ENCODE assay signal across 8 mouse cellular contexts in genomic region chr11:107105227-107105626, GRCm38 (mm10). TPM values are rescaled to one million over a fixed set of nuclear protein-coding genes. Genes with fewer than 3 reads are reported as not detected.
DNase-seq lines count a peak whose midpoint lies in the region; ATAC-seq and TF ChIP-seq lines count a peak whose summit lies in the region.

No protein-coding gene starts in this region.

- no peak for TF ChIP-seq POLR2A in bone marrow, adult 2 months (IDR thresholded peaks at IDR 0.05; ENCODE audit: borderline replicate concordance, control insufficient read depth, low read depth, low read length)
- TF ChIP-seq POLR2A in lung, adult 2 months (IDR thresholded peaks at IDR 0.05; ENCODE audit: borderline replicate concordance, extremely low read depth, low read depth, low read length), result no peak

- peak; percentile 59 for ATAC-seq in erythroblast, adult 5-6 weeks (replicated peaks; ENCODE audit: low FRiP score, poor library complexity, severe bottlenecking)
- ATAC-seq in kidney, postnatal 0 days (replicated peaks; ENCODE audit: low FRiP score, low read depth), result no peak
- no peak for ATAC-seq in inflammation-experienced regulatory T-cells, adult 6 months

- H3K27ac ChIP-seq in bone marrow, adult 2 months (ENCODE audit: control insufficient read depth, insufficient read depth, low read depth, low read length, poor library complexity), result no peak overlapping the region
- no peak overlapping the region for H3K27ac ChIP-seq in kidney, postnatal 0 days

- no peak overlapping the region for H3K9ac ChIP-seq in kidney, postnatal 0 days (ENCODE audit: low read depth, low read length)

- 0 out of 2 replicates have a peak, but pooled peaks cover under 1% of the 10 kb centered on the region for H3K36me3 ChIP-seq in kidney, postnatal 0 days (ENCODE audit: insufficient read depth, low read length)

- peak; percentile 51 for DNase-seq in ovary, postnatal 36 days (ENCODE audit: low spot score)
- no peak for DNase-seq in ovary, postnatal 10 days (ENCODE audit: low spot score)
- peak; percentile 66 for DNase-seq in kidney, postnatal 0 days (ENCODE audit: low spot score)
- DNase-seq in lung, adult 2 months, result peak; percentile 66
- peak; percentile 70 for DNase-seq in right cerebral cortex, postnatal 4 days

- H3K4me2 ChIP-seq in kidney, postnatal 0 days (ENCODE audit: low read length), result no peak overlapping the region

- no peaks in the 10 kb centered on the region for H3K9me3 ChIP-seq in kidney, postnatal 0 days (replicated peaks; ENCODE audit: low read length)

- peaks cover 11% of the 10 kb centered on the region for H3K4me1 ChIP-seq in bone marrow, adult 2 months (ENCODE audit: control insufficient read depth, insufficient read depth, low read length)
- peaks cover 9% of the 10 kb centered on the region; the same call in 1 of the 2 replicates for H3K4me1 ChIP-seq in kidney, postnatal 0 days (replicated peaks; ENCODE audit: insufficient read depth, low read length)
- peaks cover 18% of the 10 kb centered on the region for H3K4me1 ChIP-seq in lung, adult 2 months (ENCODE audit: control insufficient read depth, insufficient read depth, low read length)

- no peak overlapping the region for H3K4me3 ChIP-seq in bone marrow, adult 2 months (replicated peaks; ENCODE audit: control insufficient read depth, low read depth, low read length)
- no peak overlapping the region for H3K4me3 ChIP-seq in kidney, postnatal 0 days (replicated peaks; ENCODE audit: low read depth, low read length)
- no peak overlapping the region for H3K4me3 ChIP-seq in lung, adult 2 months (replicated peaks; ENCODE audit: extremely low read depth, low read depth, low read length)

- no peaks in the 10 kb centered on the region for H3K27me3 ChIP-seq in kidney, postnatal 0 days (ENCODE audit: insufficient read depth, low read length)

- WGBS in bone marrow, adult 2 months, result 43% methylated on average over 5 of the region's 5 CpGs
- WGBS in kidney, postnatal 0 days, result 52% methylated on average over 5 of the region's 5 CpGs
- WGBS in lung, adult 2 months, result 53% methylated on average over 5 of the region's 5 CpGs

- TF ChIP-seq CTCF in bone marrow, adult 2 months (IDR thresholded peaks at IDR 0.05; ENCODE audit: control insufficient read depth, insufficient read depth, low read length), result peak; percentile 85
- TF ChIP-seq CTCF in kidney, postnatal 0 days (IDR thresholded peaks at IDR 0.05; ENCODE audit: low read depth), result peak; percentile 88
- TF ChIP-seq CTCF in lung, adult 2 months (IDR thresholded peaks at IDR 0.05; ENCODE audit: insufficient read depth, low read length), result peak; percentile 86

RNA-seq across cellular contexts. Expression of gene Bptf, which starts 26.7 kb away (rescaled TPM):
- polyA plus RNA-seq in bone marrow, adult 2 months (2011; ENCODE audit: insufficient read depth, insufficient read length, low replicate concordance, missing spikeins), result 37.4 and 43.4 TPM in 2 replicates
- 30.4 and 37.8 TPM in 2 replicates for total RNA-seq in erythroblast, adult 5-6 weeks (2015; ENCODE audit: low replicate concordance)
- total RNA-seq in erythroblast, adult 5-6 weeks (2017; ENCODE audit: low replicate concordance), result 34.2 and 41.3 TPM in 2 replicates
- 22.9 and 24.1 TPM in 2 replicates for polyA plus RNA-seq in kidney, postnatal 0 days (2015; fragmentation: Nextera tagmentation; extraction: Ambion mirVana)
- 25.0 and 27.3 TPM in 2 replicates for polyA plus RNA-seq in lung, adult 2 months (2012; rRNA removed)
- polyA plus RNA-seq in inflammation-experienced regulatory T-cells, adult 6 months (2017; shearing (Covaris generic)), result 10 to 100 TPM; 44.7 to 85.4 (median 83.8) TPM
